Mouse (Mus musculus) midbrain, embryonic 10.5 days (tissue): ENCODE measurements around the gene Efna2. TPM values are rescaled to one million over a fixed set of nuclear protein-coding genes. Genes with fewer than 3 reads are reported as not detected.

ENCODE experiments used
- DNase-seq: peaks from one replicate; pipeline ENCODE4 v3.0.0-alpha.2; 2017; ENCODE audit warnings: low spot score
- H3K27ac ChIP-seq: fragments of 300-500 bp; sonication (generic); replicated peaks from 2 replicates; pipeline ENCODE4 v1.5.1; 2016; ENCODE audit warnings: mild to moderate bottlenecking
- H3K27me3 ChIP-seq: fragments of 300-500 bp; sonication (generic); 2 replicates; pipeline ENCODE4 v1.6.1; 2016; ENCODE audit warnings: low read depth, mild to moderate bottlenecking; ENCODE audit not compliant: poor library complexity, severe bottlenecking
- H3K36me3 ChIP-seq: fragments of 300-500 bp; sonication (generic); 2 replicates; pipeline ENCODE4 v1.6.1; 2016; ENCODE audit warnings: mild to moderate bottlenecking, moderate library complexity
- H3K4me1 ChIP-seq: fragments of 300-500 bp; sonication (generic); 2 replicates; pipeline ENCODE4 v1.6.1; 2016
- H3K4me3 ChIP-seq: fragments of 300-500 bp; sonication (generic); 2 replicates; pipeline ENCODE4 v1.5.1; 2016; ENCODE audit warnings: mild to moderate bottlenecking, moderate library complexity
- H3K9me3 ChIP-seq: fragments of 300-500 bp; sonication (generic); replicated peaks from 2 replicates; pipeline ENCODE4 v1.6.1; 2016; ENCODE audit warnings: mild to moderate bottlenecking
- WGBS: fragments of 180-500 bp; shearing (Covaris S2); methylation state at CpG from one replicate; pipeline ENCODE4 v1.1.7; 2016; 5-methylcytosine and 5-hydroxymethylcytosine counted together
- polyA plus RNA-seq: library from polyadenylated mRNA; unstranded; fragments of >200 nt; fragmentation: Nextera tagmentation; extraction: Ambion mirVana; gene quantifications from 2 replicates; pipeline ENCODE4 v1.2.1, GENCODE M21; 2016

Efna2 gene
- polyA plus RNA-seq, 1 experiment from 2014 or later = 56.6 TPM

- 95% methylated on average over 7 of the region's 7 CpGs for WGBS
- no peaks in the 10 kb centered on the region for H3K9me3 ChIP-seq
- no peak for DNase-seq
- peaks cover 39% of the 10 kb centered on the region for H3K36me3 ChIP-seq
- H3K27ac ChIP-seq = no peak overlapping the region
- H3K4me3 ChIP-seq = peak overlapping the region; percentile 77; the same call in 1 of the 2 replicates
- peaks cover 83% of the 10 kb centered on the region for H3K4me1 ChIP-seq
- H3K27me3 ChIP-seq = no peaks in the 10 kb centered on the region
Observed at GRCm38 (mm10) chr10:80169651-80170050, 9.6 kb upstream of the Efna2 start.

- 93% methylated on average over 16 of the region's 16 CpGs for WGBS
- H3K4me1 ChIP-seq = peaks cover 83% of the 10 kb centered on the region
Observed at GRCm38 (mm10) chr10:80170052-80170451, 9.2 kb upstream of the Efna2 start.

GRCm38 (mm10) chr10:80170601-80171021 lies 8.7 kb upstream of the Efna2 start:
- Histone ChIP-seq H3K27me3 (no peaks in the 10 kb centered on the region), H3K4me3 (peak overlapping the region; percentile 9; the same call in 1 of the 2 replicates), H3K27ac (no peak overlapping the region), H3K36me3 (peaks cover 43% of the 10 kb centered on the region), H3K9me3 (no peaks in the 10 kb centered on the region), H3K4me1 (peaks cover 82% of the 10 kb centered on the region)
- 97% methylated on average over 19 of the region's 19 CpGs for WGBS
- no peak for DNase-seq

More at GRCm38 (mm10) chr10:80170052-80170451, 9.2 kb upstream of the Efna2 start:
- peaks cover 43% of the 10 kb centered on the region for H3K36me3 ChIP-seq
- no peak for DNase-seq
- peak overlapping the region; percentile 9; the same call in 1 of the 2 replicates for H3K4me3 ChIP-seq
- H3K9me3 ChIP-seq = no peaks in the 10 kb centered on the region
- no peak overlapping the region for H3K27ac ChIP-seq
- H3K27me3 ChIP-seq = no peaks in the 10 kb centered on the region

GRCm38 (mm10) chr10:80171252-80171651 lies 8.0 kb upstream of the Efna2 start:
- WGBS = 90% methylated on average over 15 of the region's 15 CpGs
- Histone ChIP-seq H3K4me3 (peak overlapping the region; percentile 59; the same call in 1 of the 2 replicates), H3K27ac (peak overlapping the region; percentile 84; the same call in 1 of the 2 replicates), H3K27me3 (peaks cover 1% of the 10 kb centered on the region; the same call in 1 of the 2 replicates), H3K9me3 (no peaks in the 10 kb centered on the region), H3K36me3 (peaks cover 43% of the 10 kb centered on the region), H3K4me1 (peaks cover 84% of the 10 kb centered on the region)
- DNase-seq = no peak

- peaks cover 84% of the 10 kb centered on the region for H3K4me1 ChIP-seq
- peak overlapping the region; percentile 59 for H3K4me3 ChIP-seq
Observed at GRCm38 (mm10) chr10:80171760-80172526, 7.3 kb upstream of the Efna2 start.

GRCm38 (mm10) chr10:80172527-80173292 lies 6.6 kb upstream of the Efna2 start, which contains the start of gene 1600002K03Rik:
Gene 1600002K03Rik (plus strand): TSS chr10:80172944.
- DNase-seq = peak; percentile 90
- Histone ChIP-seq H3K36me3 (peaks cover 43% of the 10 kb centered on the region), H3K4me1 (peaks cover 85% of the 10 kb centered on the region), H3K27ac (peak within 1 kb of the TSS; percentile 84), H3K27me3 (peaks cover 16% of the 10 kb centered on the region), H3K9me3 (no peaks in the 10 kb centered on the region), H3K4me3 (peak within 1 kb of the TSS; percentile 59)
- 9% methylated on average over 35 of the region's 35 CpGs for WGBS

More at GRCm38 (mm10) chr10:80171760-80172526, 7.3 kb upstream of the Efna2 start:
- Histone ChIP-seq H3K36me3 (peaks cover 43% of the 10 kb centered on the region), H3K27me3 (peaks cover 8% of the 10 kb centered on the region), H3K9me3 (no peaks in the 10 kb centered on the region), H3K27ac (peak overlapping the region; percentile 84)
- DNase-seq = no peak
- 86% methylated on average over 45 of the region's 45 CpGs for WGBS

GRCm38 (mm10) chr10:80173358-80173757 lies 5.9 kb upstream of the Efna2 start:
- WGBS = 14% methylated on average over 11 of the region's 11 CpGs
- Histone ChIP-seq H3K27me3 (peaks cover 16% of the 10 kb centered on the region), H3K9me3 (no peaks in the 10 kb centered on the region), H3K4me3 (peak overlapping the region; percentile 59), H3K4me1 (peaks cover 91% of the 10 kb centered on the region), H3K36me3 (peaks cover 43% of the 10 kb centered on the region), H3K27ac (peak overlapping the region; percentile 84)
- no peak for DNase-seq

- Histone ChIP-seq H3K36me3 (peaks cover 40% of the 10 kb centered on the region), H3K4me1 (peaks cover 91% of the 10 kb centered on the region), H3K9me3 (no peaks in the 10 kb centered on the region), H3K27me3 (peaks cover 16% of the 10 kb centered on the region), H3K27ac (no peak overlapping the region), H3K4me3 (0 out of 2 replicates have a peak overlapping the region, but pooled peaks have one; percentile 12)
- DNase-seq = no peak
- 87% methylated on average over 10 of the region's 10 CpGs for WGBS
Observed at GRCm38 (mm10) chr10:80173955-80174640, 5.2 kb upstream of the Efna2 start.

- Histone ChIP-seq H3K27me3 (peaks cover 16% of the 10 kb centered on the region), H3K36me3 (peaks cover 34% of the 10 kb centered on the region), H3K4me3 (peak overlapping the region; percentile 12; the same call in 1 of the 2 replicates), H3K9me3 (no peaks in the 10 kb centered on the region), H3K4me1 (peaks cover 88% of the 10 kb centered on the region), H3K27ac (peak overlapping the region; percentile 9)
- WGBS = 62% methylated on average over 2 of the region's 2 CpGs
- peak; percentile 64 for DNase-seq
Observed at GRCm38 (mm10) chr10:80174705-80175104, 4.6 kb upstream of the Efna2 start.

GRCm38 (mm10) chr10:80175536-80176269 lies 3.6 kb upstream of the Efna2 start:
- Histone ChIP-seq H3K9me3 (no peaks in the 10 kb centered on the region), H3K4me3 (peak overlapping the region; percentile 32; the same call in 1 of the 2 replicates), H3K27me3 (peaks cover 23% of the 10 kb centered on the region), H3K27ac (peak overlapping the region; percentile 99), H3K36me3 (peaks cover 24% of the 10 kb centered on the region), H3K4me1 (peaks cover 88% of the 10 kb centered on the region)
- peak; percentile 64 for DNase-seq
- WGBS = 18% methylated on average over 4 of the region's 4 CpGs

GRCm38 (mm10) chr10:80176270-80176834 lies 2.9 kb upstream of the Efna2 start:
- WGBS = 72% methylated on average over 5 of the region's 5 CpGs
- DNase-seq = no peak
- Histone ChIP-seq H3K9me3 (no peaks in the 10 kb centered on the region), H3K36me3 (peaks cover 18% of the 10 kb centered on the region), H3K4me1 (peaks cover 91% of the 10 kb centered on the region), H3K4me3 (peak overlapping the region; percentile 32; the same call in 1 of the 2 replicates), H3K27me3 (peaks cover 23% of the 10 kb centered on the region), H3K27ac (peak overlapping the region; percentile 99)
